Mouse (Mus musculus) layer of hippocampus, adult 8-10 months (tissue): ENCODE measurements at regions not wholly inside any gene's neighbourhood (a gene's known extent, or its start where the extent isn't known, plus 50 kb on each side); places are given as distances from the start of the nearest gene placed in this dataset.
A peak's percentile ranks its signal among the peaks of the same experiment; 100 is the strongest.
"Not testable (repeated sequence)": the region's sequence is repeated elsewhere in the genome, so short reads cannot be mapped to it uniquely, and the experiment has no call there.

Source experiments
- DNase-seq, 2 experiments: peaks; one replicate each; pipeline ENCODE4 v3.0.0; 2022; ENCODE audit warnings: low spot score in 2 of 2

DNA sequence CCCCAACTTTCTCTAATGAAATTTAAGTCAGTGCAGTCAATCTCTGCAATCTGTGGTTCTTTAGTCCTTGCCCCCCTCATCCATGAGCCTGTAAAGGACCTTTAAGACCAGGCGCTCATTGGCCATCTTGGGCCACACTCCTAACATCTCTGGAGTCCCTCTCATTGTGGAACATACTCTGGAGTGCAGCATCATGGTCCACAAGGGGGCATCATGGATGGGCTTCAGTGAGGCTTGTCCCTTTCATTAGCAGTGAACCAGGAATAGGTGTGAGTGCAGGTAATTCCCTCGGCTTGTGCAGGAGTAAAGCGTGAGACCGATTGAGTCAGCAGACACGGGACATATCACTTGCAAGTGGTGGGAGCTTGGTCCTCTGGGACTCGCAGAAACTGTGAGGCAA lies 137.7 kb downstream of the Sall1 start:
- DNase-seq = no peak

DNA sequence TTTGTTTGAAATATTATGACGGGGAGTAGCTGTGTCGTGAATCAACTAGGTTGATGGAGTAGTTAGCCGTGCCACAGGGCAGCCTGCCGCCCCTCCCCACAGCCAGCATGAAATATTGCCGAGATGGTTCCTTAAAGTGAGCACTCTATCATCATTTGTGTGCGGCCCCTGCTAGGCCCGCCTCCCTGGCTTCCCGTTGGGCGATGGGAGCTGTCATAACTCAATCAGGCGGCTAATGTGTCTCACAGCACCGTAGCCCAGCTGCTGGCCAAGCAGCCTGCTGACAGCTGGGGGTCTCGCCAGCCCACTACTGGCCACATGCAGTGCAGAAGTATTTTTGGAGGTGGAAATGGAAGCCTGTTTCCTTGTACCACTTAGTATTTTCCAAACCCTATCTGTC lies 140.9 kb downstream of the Sall1 start:
- no peak for DNase-seq

DNA sequence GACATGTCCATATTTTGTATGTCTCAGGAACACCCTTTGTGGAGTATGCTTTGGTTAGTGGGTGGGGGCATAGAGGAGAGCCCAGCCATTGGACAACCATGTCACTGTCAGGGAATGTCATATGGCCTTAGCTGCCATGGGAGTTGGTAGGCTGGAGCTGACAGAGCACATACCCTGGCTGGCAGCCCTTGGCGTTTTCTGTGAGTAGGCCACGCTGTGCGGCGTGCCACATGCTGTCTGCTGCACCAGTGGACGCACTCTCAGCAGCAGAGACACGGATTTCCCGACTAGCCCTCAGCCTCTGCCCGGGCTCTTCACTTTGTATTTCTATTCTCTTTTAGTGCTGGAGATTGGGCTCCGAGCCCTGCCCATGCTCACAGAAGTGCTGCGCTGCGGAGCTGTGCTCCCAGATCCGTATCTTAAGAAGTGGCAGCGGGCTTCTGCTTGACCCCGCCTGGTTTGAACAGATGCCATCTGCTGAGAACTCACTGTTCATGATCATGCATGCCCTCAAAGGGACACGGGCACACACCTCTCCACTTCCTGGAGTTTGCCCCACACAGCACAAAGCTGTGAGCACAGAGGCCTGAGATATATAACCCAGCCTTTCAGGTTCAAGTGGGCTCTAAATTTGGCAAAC lies 160.1 kb downstream of the Sall1 start:
- DNase-seq = no peak

DNA sequence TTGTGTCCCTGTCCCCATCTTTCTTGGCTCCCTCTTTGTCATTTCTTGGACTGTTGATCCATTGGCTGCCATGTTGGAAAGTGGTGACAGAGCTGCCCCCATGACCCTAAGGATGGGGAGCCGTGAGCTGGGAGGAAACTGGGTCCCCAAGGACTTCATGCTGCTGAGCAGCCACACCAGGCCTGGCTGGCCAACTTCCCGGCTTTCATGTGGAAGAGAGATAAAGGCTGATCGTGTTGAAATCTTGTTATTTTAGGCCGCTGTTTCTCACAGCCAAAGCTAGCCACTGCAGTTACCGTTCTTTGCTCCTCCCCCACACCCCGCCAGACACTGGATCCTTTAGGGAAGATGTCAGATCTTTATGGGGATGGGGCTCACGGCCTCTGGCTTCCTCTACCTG lies 164.1 kb downstream of the Sall1 start:
- no peak for DNase-seq

DNA sequence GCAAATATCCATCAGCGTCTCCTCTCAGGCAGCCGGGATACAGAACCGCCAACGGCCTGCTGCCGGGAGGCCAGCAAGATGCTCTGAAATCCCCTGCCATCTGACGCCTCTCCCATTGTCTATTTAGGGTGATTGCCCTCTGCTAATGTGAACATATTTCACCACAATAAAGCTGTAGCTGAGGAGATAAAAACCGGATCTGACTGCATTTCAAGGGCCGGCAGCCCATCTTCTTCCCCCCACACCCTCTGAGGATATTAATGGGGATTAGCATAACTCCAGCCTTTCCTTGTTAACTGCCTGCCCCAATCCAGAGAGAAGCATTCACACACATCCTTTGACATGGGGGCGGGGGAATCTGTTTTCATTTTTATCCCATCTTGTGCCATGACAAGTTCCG lies 166.0 kb downstream of the Sall1 start:
- peak; percentile 4 to 5 for DNase-seq

DNA sequence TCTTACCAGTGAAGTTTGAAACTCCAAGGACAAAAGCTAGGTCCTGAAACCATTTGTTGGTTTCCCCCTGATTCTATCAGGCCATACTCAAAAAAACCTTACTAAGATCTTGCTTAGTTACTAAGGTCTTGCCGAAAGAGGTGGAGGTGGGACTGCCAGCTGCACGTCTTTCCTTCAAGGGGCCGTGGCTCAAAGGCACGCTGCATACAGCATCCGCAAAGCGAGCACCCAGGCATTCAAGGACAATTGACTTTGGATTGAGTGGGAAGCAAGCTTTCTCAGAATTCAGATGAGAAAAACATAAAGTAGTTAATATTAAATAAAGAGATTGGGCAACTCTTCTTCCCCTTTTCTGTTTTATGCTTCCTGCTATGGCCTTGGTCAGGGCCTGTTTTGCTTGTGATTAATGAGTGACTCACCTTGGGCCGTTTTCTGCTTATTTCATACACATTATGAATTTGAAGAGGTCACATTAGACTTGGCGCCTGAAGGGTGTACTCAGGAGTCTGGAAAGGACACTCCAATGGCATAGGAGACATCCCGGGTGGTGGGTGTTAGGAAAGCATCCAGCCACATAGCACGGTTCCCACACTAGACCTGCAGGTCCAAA lies 166.1 kb downstream of the Cyld start:
- no peak for DNase-seq

DNA sequence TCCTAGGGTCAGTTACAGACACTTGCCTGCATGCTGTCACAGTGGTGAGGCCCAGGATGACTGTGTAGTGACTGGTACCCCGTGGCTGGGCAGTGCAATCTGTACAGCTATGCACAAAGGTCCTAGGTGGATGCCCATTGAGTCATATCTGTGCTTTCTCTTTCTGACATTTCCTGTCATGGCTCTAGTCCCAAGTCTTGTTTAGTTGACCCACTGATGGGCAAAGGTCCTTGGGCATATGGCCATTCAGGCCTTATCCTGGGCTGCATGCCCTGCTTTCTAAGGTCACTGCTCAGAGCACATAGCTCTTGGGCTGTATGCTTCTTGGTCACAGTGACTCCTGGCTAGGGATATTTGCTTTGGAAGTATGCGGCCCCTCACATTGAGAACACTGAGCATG lies 160.4 kb downstream of the Cyld start:
- no peak for DNase-seq

DNA sequence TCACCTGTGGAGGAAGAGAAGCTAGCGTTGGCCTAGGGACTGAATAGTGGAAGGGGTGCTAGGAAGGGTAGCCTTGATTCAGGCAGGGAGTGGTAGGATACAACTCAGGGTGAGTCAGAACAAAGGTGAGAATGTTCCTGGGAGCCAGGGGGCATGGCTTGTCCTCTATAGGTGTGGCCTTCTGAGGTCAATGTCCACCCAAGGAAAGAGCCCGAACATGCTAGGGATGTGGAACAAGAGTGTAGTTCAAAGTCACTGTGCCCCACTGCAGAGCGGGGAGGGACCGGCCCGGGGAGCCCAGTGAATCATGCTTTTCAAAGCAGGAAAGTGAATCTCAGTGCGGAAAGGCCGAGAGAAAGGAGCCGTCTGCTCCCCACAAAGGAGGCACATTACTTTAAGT lies 156.4 kb downstream of the Cyld start:
- no peak for DNase-seq

DNA sequence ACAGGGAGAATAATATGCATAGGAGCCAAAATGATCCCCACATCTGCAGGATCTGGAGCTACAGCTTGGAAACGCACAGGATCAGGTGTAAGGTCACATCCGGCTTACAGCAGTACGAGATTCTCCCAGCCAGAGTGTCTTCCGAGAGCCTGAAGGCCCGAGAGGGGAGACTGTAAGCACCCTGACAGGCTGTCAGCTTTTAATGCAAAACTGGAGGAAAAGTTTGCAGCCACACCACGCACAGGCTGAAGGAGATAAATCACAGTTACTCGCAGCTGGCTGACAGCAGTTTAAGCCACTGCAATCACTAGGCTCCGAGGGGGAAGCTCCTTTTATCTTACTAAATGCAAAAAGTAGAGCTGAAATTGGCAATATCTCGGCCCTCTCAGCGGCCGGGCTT lies 149.1 kb downstream of the Cyld start:
- DNase-seq = no peak

DNA sequence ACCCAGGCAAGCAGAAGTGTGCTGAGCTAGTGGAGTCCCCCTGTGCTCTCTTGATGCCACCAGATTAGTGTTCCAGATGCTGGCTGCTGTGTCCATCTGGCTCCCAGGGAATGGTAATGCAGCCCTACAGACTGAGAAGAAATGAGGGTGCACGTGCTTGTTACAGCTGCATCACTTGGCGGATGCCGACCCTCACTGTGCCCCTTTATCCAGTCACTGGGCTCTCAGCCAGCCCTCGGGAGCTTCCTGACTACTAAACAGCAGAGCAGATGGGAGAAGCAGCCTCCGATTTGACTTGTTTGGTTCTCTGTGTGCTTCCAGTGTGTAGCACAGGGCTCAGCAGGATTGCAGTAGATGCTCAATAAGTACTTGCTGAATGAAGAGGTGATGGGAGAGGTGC lies 147.5 kb downstream of the Cyld start:
- peak; percentile 27 to 40 for DNase-seq

DNA sequence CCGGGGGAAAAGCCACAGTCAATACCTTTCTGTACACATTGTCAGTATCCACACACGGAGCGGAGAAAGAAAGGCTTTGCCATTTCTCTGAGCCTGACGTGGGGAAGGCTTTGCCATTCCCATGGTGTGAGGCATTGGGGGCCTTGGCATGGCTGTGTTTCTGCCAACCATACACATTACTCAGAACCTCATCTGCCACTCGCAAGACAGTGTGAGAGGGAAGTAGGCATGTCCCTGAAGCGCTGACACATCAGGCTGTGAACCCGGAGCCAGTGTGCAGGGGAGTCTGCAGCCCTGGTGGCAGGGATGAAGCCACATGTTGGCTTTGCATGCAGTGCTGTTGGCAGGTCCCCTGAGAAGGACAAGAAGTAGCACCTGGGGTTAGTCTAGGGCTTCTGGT lies 145.6 kb downstream of the Cyld start:
- no peak for DNase-seq

DNA sequence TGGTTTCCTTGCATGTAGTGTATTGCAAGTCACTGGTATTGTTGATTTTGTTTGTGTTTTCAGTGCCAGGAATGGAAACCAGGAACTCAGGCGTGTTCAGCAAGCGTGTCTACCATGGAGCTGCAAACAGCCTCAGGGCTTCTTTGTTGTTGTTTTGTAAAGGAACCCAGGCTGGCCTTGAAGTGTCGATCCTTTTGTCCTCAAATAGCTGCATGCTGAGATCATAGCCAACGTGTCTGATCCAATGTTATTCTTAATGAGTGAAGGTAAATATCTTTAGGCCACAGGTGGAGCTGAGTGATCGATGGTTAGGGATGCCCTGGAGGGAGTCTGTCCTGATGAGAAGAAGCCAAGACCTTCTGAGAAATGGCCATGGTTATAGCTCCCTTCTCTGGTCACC lies 143.3 kb downstream of the Cyld start:
- no peak for DNase-seq

DNA sequence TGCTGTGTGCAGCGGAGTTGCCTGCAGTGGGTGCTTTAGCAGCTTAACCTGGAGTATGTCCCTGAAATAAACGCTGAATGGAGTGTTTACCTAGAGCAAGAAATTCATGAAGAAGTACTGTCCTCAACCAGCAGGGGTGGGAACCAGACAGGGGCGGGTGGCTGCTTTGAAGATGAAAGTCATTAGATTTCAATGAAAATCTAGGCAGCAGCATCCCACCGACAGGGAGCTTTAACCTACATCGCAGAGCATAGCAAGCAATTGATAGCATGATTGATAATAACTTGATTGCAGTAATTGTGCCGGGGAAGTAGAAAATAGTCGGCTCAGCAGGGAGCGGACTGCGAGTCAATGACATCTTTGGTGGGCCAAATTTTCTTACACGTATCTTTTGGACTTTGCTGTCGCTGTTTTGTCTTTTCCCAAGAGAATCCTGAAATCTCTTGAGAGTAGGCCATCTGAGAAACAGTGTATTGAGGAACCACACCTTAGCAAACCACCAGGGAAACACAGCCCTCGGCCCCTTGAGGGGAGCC lies 139.0 kb downstream of the Cyld start:
- no peak for DNase-seq

DNA sequence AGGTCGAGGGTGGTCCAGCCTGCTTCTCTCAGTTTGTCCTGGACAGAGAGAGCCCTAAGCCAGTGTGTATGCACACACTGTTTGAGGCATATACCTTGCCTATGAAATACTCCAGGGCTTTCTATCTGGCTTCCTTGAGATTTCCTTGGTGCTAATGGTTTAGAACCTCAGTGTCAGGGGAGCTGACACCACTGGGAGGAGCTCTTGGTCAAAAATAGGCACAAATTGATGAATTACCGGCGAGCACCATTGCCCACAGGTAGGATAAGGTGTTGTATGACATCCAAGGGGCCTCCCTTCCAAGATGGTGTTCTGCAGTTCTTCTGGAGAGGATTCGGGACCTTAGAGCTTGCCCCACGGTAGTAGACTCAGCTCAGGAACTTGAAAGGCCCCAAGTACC lies 129.0 kb downstream of the Cyld start:
- no peak for DNase-seq

DNA sequence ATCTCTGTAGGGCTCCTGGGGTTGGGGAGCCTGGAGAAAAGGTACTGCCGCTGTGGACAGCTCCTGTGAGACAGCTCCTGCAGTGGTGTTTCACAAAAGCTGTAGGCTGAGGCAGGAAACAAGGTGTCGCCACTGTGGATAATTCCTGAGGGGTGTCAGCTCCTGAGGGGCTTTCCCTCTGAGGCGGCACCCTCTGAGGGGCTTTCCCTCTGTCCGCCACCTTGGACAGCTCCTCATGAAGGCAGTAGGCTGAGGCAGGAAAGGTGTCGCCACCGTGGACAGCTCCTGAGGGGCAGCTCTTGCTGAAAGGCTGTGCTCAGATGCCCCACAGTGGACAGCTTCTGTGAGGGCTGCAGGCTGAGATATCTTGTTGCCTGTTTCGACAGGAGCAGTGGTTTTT lies 127.1 kb downstream of the Cyld start:
- no peak for DNase-seq

DNA sequence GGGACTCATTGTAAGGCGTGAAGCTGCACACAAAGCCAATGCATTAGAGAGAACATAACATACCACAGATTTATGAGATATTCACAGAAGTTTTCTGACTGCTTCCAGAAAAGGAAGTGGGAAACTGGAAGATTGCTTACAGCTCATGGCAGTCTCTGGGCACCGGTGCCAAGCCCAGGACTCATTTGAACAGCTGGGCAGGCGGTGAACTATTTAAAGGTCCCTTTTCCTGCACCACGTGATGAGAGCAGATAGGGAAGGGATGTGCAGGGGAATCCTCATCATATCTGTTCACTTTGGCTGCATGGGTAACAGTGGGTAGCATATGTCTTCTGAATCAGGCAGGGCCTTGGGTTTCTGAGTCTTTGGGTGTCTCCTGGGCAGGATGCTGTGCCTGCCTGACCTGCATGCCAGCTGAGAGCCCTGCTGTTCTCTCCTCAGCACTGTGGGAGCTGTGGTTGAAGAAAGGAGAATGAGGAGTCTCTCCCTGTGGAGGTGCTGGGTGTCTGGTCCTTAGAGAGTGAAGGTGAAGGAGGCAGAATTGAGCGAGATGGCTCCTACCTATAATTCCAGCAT lies 123.5 kb downstream of the Cyld start:
- DNase-seq = no peak

DNA sequence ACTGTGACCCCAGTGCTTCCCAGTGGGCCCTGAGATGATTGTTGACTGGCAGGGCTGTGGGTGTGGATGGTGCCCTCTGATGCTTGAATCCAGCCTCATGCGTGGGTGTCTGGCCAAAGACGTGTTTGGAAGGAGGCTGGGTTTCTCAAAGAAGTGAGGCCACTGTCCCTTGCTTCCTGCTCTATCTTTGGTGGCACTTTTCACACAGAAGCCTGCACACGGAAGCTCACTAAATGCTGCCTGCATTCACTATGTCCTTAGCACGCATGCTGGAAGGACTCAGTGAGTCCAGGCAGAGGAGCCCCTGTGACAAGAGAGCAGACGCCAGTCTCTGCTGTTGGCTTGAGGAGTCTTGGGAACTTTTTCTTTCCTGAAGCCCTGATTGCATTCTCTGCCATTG lies 119.6 kb downstream of the Cyld start:
- no peak for DNase-seq

DNA sequence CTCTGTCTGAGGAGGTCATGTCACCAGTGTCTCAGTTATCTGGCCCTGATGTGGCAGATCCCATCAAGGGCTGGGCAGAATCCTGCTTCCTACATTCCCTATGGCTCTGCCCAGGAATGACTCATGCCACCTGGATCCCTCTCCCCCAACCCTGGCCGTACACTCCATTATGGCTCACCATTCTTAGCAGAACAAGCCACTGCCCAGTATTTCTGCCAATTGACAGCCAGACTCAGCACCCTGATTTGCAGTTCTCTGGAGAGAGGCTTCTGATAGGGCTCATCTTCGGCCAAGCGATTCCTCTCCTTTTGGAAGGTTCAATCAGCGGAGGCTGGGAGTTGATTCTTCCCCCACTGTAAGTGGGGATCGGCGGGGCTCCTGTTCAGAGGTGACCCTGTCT lies 117.4 kb downstream of the Cyld start:
- no peak for DNase-seq

DNA sequence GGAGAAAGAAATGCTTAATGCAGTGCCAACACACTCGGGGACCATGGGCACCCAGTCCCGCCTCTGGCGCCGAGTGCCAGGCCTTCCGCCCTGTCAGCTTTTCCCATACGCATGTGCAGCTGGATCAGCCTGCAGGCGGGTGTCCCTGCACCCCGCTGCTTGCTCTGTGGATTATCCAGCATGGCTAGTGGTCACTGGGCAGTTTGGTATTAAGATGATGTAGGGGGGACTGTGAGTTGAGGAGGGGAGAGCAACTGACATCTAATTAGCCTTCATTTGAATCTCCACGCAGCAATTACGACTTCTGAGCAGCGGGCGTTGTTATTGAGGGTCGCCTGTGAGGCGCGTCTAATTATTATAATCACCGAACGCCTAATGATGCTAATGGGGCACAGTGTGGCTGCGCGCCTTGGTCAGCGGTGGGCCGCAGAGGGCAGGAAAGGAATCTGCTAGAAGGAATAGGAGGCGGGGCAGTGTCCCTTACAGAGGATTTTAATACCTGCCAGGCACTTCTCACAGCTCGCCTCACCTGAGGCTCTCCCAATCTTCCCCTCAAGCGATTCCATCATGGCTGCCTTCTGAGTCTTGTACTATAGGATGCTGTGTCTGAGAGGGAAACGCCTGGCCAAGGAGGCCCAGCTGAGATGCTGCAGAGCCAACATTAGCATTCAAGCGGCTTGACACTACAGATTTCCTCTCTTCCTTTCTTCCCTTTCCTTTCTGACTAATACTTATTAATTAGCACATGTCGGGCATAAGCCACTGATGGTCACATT lies 116.3 kb downstream of the Cyld start:
- DNase-seq = no peak

DNA sequence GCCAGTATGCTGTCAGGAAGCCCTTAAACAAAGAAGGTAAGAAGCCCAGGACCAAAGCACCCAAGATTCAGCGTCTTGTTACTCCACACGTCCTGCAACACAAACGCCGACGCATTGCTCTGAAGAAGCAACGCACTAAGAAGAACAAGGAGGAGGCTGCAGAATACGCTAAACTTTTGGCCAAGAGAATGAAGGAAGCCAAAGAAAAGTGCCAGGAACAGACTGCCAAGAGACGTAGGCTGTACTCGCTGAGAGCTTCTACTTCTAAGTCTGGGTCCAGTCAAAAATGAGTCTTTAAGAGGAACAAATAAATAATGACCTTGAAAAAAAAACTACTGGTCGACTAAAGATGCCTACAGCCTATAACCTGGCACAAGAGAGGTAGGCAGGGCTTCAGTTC lies 110.0 kb downstream of the Cyld start:
- DNase-seq = not testable (repeated sequence)
